Mouse (Mus musculus) testis, postnatal 14 days (tissue): Measurements from ENCODE around the gene Noxred1.
"Not testable (repeated sequence)": the region's sequence is repeated elsewhere in the genome, so short reads cannot be mapped to it uniquely, and the experiment has no call there.

Experiments
- DNase-seq: peaks from one replicate; pipeline ENCODE4 v3.0.0; 2021; ENCODE audit warnings: low spot score

Gene Noxred1

DNA sequence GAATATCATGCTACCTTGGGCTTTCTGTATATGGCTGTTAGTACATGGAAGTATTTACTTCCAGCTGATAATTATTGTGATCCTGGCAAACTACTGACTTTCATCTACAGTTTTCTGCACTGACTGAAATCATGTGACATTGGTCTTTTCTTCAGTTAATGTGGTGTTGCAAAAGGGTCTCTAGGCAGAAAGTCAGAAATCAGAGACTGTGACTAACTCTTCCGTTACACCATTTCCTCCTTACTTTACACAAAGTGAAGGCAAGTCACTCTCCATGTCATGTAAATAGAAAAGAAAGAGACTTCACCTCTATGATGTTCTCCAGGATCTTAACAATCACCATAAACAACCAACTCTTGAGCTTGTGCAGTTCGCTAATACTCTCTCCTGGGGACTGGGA lies 8.9 kb downstream of the Noxred1 start:
- no peak for DNase-seq

DNA sequence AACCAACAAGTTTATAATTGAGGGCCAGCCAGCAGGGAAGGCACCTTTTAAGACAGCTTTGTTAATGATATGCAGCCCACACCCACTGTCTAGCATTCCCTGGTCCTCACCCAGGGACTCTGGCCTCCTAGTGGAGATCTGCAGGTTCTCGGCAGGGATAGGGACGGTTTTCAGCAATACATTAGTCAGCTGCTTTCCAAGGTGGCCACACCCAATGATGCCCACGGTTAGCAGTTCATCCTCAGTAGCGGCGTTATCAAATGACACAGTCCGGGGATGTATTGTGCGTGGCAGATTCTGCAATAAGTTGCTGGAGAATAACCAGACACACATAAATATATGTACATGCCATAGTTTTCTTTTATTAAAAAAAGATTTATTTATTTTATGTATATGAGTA lies 11.7 kb downstream of the Noxred1 start:
- DNase-seq: no peak

DNA sequence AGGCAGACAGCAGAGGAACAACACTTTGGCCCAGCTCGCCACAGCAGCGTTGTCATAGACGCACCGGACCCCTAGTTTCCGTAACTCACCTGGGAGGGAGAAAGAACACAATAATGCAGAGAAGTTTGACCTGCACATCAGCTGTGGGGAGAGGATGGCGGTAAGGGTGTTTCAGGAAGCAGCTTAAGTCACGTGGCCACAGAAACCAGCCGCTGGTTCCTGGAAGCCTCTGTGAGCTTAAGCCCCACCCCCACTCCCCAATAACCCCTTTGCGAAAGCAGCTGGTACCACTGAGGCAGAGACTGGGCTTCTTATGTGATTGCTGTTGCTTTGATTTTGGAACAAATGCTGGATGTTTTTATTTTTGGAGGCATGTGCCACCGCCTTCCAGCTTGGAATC lies 13.6 kb downstream of the Noxred1 start:
- no peak for DNase-seq

DNA sequence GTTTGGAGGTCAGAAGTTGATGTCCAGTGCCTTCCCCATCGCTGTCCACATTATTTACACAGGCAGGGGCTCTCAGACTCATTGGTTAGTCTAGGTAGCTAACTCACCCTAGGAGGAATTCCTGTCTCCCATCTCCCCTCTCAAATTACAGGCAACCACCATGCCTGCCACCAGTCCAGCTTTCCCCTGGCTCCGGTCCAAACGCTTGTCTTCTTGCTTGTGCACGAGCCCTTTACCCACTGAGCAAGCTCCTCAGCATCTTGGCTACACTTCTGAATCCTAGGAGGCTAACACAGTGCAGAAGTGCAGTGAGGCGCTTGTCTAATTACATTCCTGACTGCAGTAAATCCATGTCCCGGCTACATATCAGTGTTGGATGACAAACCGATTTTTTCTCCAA lies 19.2 kb downstream of the Noxred1 start:
- DNase-seq: no peak

DNA sequence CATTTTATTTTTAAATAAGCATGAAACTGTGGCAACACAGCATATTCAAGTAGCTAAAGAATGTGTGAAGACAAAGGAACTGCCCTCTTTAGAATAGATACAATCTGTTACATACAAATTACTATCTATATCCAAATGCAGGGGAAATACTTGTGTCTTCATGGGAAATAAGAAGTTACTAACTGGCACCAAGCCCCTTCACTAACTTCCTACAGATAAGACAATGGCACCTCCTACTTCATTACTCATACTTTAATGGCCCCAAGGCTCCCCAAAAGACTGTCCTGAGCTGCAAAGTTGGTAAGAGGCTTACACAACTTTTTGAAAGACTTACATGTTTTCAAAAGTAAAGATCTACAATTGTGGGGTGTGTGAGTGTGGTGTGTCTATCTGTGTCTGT lies 20.9 kb downstream of the Noxred1 start:
- DNase-seq: no peak

DNA sequence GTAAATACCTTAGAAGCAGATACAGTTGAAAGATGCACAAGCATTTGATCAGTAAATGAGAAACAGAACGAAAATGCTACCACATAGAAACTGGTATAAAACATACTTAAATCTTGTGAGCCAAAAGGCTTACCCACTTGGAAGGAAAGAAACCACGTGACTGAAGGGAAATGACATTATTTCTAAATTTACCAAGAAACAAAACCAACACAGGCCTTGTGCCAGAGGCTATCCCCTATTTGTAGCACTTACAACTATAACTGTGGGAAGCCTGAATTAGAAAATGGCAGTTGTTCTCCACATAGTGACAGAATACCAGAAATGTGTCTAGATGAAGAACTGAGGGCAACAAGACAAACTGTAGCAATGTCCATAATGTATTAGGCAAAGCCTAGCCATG lies 22.5 kb downstream of the Noxred1 start:
- no peak for DNase-seq

DNA sequence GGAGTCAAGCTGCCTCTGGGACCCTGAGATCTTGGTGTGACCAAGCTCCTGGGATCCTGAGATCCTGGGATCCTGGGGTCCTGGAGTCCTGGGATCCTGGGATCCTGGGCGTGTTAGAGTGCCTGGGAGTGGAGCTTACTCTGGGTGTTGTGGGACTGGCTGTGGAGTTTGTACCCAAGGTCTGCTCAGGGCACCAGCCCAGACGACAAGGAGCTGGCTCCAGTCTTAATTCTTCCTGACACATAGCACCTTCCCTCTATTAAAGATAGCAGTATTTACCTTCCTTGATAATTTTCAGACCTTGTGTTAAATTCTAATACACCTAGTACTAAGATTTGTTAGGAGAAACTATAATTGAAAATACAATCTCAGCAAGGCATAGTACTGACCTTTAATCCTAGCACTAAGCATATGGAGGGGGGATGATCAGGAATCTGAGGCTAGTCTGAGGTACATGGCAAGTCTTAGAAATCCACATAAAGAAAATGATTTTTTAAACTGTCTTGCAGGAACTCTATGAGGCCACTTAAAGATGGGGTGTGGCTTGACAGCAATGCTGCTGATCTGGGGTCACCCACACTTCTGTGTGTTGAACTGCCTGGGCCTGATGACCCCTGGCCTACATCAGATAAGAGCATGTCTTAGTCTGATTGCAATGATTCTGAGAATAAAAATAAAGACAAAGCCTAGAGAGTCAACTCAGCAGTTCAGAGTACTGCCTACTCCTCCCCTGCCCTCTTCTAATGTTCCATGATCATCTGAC lies 25.5 kb downstream of the Noxred1 start:
- DNase-seq: no peak

DNA sequence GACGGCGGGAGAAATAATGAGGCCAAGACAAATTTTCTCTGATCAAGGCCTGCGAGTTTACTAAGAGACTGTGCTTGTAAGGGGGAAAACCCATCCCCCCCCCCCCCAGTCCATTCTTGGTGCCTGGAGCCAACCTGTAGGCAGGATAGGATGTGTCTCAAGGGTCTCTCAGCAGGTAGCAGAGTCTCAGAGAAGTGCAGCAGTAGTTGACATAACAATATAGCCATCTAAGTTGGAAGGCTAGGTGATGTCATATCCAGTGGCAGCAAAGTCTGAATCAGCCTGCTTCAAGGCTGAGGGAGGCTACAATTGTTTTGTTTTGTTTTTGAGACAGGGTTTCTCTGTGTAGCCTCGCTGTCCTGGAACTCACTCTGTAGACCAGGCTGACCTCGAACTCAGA lies 32.7 kb downstream of the Noxred1 start:
- not testable (repeated sequence) for DNase-seq

DNA sequence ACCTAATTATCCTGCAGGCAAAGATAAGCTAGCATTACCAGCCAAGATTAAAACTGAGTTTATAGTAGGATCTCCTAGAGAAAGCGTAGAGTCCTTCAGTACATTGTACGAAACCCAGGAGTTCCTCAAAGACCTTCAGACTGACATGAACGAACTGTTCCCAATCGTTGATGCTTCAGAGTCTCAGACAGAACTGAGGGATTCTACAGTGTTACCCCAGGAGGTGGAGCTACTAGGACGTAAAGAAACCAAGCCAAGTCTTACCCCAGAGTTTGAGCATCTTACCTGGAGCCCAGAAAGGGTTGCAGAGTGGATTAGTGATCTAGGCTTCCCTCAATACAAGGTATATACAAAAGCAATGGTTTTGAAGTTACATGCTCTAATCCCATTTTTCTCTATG lies 36.8 kb downstream of the Noxred1 start:
- DNase-seq: no peak

DNA sequence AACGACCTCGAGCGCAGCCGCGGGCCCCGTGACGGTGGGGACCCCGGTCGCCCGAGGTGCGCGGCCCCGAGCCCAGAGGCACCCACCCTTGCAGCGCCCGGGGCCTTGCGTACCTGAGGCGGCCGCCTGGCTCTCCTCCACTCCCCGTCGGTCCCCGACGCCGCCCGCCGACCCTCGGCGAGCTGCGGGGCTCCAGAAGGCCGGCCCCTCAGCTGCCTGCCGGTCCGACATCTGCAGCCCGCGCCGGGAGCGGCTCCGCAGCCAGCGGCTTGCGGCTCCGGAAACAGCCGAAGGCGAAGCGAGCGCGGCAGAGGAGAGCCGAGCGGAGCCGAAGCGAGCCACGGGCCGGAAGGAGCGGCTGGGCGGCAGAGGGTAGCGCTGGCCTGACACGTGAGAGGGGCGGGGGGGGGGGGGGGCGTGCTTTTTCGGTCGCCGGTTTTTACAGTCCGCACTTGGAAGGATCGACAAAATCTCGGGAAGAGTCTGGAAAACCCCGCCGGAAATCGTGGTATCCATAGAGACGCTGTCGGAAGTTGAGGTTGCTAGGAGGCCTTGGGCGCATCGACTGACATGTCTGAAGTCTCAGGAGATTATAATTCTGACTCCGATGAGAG lies 38.5 kb downstream of the Noxred1 start, which contains the start of gene Tmed8:
TSS of gene Tmed8 (minus strand) at position 482 of the 614 bp plus-strand sequence.
- peak; percentile 83 for DNase-seq

DNA sequence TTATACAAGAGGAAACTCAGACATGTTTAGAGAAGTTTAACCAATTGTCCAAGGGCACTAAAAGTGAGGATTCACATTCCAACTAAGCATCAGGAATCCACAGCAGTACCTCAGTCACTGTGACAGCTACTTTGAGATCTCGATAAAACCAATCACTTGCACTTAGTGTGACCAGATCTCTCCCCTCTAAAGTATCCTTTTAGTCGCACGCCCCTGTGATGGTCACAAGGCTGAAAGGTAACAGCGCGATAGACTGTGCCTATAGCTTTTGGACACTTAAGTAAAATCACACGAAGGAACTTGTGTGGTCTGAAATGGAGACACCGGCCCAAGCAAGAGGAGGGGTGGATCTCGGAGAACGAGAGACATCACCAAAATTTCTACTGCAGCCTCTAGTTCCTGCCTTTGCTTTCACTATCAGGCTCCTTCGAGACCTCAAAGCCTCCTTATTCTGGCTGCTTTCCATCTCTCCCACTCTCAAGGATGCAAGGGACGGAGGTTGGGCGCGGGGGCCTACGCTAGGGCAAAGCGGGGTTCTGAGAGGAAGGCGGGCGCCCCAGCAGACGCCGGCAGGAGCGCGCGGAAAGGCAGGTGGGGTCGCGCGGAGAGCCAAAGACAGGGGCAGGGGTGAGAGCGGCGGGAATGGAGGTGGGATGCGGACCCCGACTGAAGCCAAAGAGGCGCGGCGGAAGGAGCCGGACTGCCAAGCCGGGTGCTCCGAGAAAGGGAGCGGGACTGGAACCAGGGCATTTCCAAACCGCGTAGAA lies 39.1 kb downstream of the Noxred1 start, which contains the start of gene Samd15:
TSS of gene Samd15 (plus strand) at position 518 of the 767 bp plus-strand sequence.
- DNase-seq: peak; percentile 65

DNA sequence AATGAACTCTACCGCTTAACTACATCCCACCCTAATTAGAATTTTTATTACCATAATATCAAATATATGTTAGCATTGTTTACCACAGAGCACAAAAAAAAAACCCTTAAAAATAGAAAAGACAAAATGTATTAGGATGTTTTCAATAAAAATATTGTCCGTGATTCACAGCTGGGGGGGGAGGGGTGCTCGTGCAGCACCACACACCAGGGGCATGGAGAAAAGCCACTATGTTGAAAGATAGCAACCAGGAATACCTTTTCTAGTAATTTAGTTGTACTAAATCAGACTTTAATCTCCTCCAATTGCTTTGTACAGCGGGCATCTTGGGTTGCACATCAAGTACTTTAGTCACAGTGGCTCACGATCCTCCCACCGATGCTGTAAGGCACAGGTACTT lies 39.7 kb downstream of the Noxred1 start:
- no peak for DNase-seq

DNA sequence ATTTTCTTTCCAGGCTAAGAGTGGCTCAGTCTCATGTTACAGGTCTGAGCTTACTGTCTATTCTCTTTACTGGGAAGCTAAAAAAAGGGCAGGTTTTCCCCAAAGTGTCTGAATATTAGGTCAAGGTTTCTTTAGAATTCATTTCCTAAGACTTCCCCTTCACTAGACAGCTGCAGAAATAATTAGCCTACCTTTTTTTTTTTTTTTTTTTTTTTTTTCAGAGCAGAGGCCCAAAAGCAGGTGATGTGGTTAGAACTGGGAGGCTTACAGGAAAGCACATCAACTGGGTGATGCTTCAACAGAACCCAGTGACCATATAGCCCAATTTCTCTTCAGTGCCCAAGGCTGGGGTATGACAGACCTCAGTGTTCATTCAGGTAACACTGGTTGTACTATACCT lies 42.2 kb downstream of the Noxred1 start:
- no peak for DNase-seq

DNA sequence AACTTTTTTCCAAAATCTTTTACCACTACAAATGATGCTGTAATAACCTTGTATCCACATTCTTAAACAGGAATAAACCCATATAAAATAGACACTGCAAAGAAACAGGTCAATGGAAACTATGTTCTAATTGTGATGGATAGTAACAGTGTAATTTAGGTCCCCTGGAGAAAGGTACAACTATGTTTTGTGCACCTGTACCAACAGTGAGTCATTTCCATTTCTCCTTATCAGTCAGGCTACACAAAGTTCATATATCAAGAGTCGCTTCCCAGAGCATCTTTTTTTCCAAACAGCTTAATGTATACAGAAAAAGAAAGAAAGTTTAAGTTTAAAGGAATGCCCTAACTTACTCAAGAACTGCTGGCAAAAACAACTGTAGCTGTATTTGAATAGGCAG lies 43.5 kb downstream of the Noxred1 start:
- DNase-seq: no peak

DNA sequence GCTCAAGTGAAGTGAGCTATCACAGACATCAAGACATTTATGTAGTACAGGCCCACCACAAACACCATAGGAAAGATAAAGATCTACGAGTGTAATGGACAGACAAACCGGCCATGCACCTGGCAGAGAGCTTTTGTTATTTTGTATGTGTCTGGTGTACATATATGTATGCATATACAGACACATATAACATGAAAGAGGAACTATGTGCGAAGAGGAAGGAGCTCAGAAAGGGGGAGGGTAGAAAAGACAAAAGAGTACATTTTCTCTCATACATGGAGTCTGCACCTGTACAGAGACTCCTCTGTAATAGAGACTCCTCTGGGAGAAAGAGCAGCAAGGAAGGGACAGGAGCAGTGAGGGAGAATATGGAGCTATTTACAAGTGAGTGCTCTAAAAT lies 45.5 kb downstream of the Noxred1 start:
- DNase-seq: no peak

DNA sequence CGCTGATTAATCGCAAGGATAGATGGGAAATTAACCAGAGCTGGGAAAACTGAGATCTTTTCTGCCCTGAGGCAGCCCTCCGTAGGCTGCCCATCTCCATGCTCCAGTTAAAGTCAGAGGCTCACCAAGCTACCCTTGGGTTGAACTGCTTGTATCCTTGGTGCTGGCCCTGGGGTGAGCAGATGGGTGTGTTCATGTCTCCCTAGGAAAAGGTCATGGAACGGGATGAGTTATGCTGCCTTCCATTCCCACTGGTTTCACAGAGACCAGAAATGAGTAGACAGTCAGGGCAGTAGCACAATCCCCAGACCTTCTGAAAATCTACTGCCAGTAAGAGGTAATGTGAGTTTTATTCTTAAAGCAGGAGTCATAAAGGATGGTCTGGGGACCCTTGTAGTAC lies 60.9 kb downstream of the Noxred1 start:
- DNase-seq: no peak

DNA sequence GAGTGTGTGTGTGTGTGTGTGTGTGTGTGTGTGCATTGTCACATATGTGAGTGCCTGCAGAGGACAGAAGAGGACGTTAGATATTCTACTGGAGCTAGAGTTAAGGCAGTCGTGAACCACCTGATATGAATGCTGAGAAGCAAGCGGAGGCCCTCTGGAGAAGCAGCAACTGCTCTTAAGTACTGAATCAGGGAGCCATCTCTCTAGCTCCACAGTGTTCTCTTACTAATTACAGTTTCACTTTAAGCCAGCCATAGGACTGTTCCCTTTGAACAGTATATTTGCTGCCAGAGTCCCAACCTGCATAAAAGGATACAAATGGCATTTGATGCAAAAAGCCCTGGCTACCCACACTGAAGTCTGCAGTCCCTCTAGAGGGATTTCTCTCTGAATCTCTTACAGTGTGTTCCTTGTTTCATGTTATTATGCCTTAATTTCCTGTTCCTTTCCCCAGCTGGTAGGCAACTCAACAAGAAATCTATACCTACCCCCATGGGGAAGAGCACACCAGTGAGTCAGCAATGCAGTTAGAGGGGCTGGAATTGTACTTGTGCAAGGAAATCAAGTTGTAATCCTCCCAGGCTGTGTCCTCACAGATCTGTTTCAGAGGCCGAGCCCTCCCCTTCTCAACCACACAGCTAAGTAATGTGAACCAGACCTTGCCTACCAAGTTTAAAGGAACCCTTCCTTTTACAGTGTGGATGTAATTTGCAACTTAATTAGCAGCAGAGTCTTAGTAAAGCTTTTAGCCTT lies 63.2 kb downstream of the Noxred1 start:
- DNase-seq: no peak
